Mouse (Mus musculus) intestine, embryonic 14.5 days (tissue): Measurements from ENCODE around the gene Rtcb. TPM values are rescaled to one million over a fixed set of nuclear protein-coding genes. Genes with fewer than 3 reads are reported as not detected.

Experiments used
- ATAC-seq: fragments of 200-750 bp; cut with Nextera tagmentation; replicated peaks from 2 replicates; pipeline ENCODE4 v1.8.0; 2017; ENCODE audit warnings: low read depth, moderate number of reproducible peaks, moderate TSS enrichment, moderate library complexity; ENCODE audit not compliant: low FRiP score, low TSS enrichment
- DNase-seq: peaks from one replicate; pipeline ENCODE4 v3.0.0-alpha.2; 2018; ENCODE audit warnings: low spot score
- H3K27ac ChIP-seq: fragments of 300-500 bp; sonication (generic); 2 replicates; pipeline ENCODE4 v1.5.1; 2014; ENCODE audit warnings: low read depth, mild to moderate bottlenecking, control low read depth
- H3K27me3 ChIP-seq: fragments of 300-500 bp; sonication (generic); replicated peaks from 2 replicates; pipeline ENCODE4 v1.6.1; 2014; ENCODE audit warnings: low read length, control low read depth; ENCODE audit not compliant: control insufficient read depth, insufficient read depth
- H3K36me3 ChIP-seq: fragments of 300-500 bp; sonication (generic); 2 replicates; pipeline ENCODE4 v1.6.1; 2014; ENCODE audit warnings: low read length, control low read depth; ENCODE audit not compliant: control insufficient read depth, insufficient read depth
- H3K4me1 ChIP-seq: fragments of 300-500 bp; sonication (generic); replicated peaks from 2 replicates; pipeline ENCODE4 v1.6.1; 2014; ENCODE audit warnings: low read length, control low read depth, mixed read lengths; ENCODE audit not compliant: control insufficient read depth, insufficient read depth
- H3K4me2 ChIP-seq: fragments of 300-500 bp; sonication (generic); 2 replicates; pipeline ENCODE4 v1.6.1; 2014; ENCODE audit warnings: low read length
- H3K4me3 ChIP-seq: fragments of 300-500 bp; sonication (generic); 2 replicates; pipeline ENCODE4 v1.5.1; 2014; ENCODE audit warnings: low read depth, low read length, control low read depth, mixed read lengths
- H3K9ac ChIP-seq: fragments of 300-500 bp; sonication (generic); 2 replicates; pipeline ENCODE4 v1.6.1; 2014; ENCODE audit warnings: mild to moderate bottlenecking, low read length
- H3K9me3 ChIP-seq: fragments of 300-500 bp; sonication (generic); 2 replicates; pipeline ENCODE4 v1.6.1; 2016; ENCODE audit warnings: low read length, control low read depth; ENCODE audit not compliant: control insufficient read depth
- WGBS: fragments of 180-500 bp; shearing (Covaris S2); extraction: QIAGEN DNeasy Blood & Tissue Kit; methylation state at CpG from one replicate; pipeline ENCODE4 v1.1.7; 2014; 5-methylcytosine and 5-hydroxymethylcytosine counted together
- polyA plus RNA-seq: library from polyadenylated mRNA; unstranded; fragments of >200 nt; fragmentation: Nextera tagmentation; extraction: Ambion mirVana; gene quantifications from 2 replicates; pipeline ENCODE4 v1.2.1, GENCODE M21; 2014

Rtcb gene
- polyA plus RNA-seq, 1 experiment from 2014 or later: 162 TPM

- 2% methylated on average over 63 of the region's 63 CpGs for WGBS
- Histone ChIP-seq H3K27ac (no peak overlapping the region), H3K9me3 (no peaks in the 10 kb centered on the region), H3K36me3 (no peaks in the 10 kb centered on the region), H3K27me3 (peaks cover 31% of the 10 kb centered on the region), H3K9ac (peak overlapping the region; percentile 25), H3K4me2 (peak overlapping the region; percentile 85), H3K4me1 (0 out of 2 replicates have a peak, but pooled peaks cover 4% of the 10 kb centered on the region), H3K4me3 (peak overlapping the region; percentile 34)
- DNase-seq (peak; percentile 83), ATAC-seq (peak; percentile 85)
Measured at GRCm38 (mm10) chr10:85928499-85929207, 29.0 kb downstream of the Rtcb start.

GRCm38 (mm10) chr10:85927676-85928445 is 29.8 kb downstream of the Rtcb start, which contains the start of gene Ascl4:
Gene Ascl4 (plus strand): TSS chr10:85927681.
- Histone ChIP-seq H3K27me3 (peaks cover 31% of the 10 kb centered on the region), H3K27ac (no peak within 1 kb of the TSS), H3K4me2 (peak within 1 kb of the TSS; percentile 85), H3K9me3 (no peaks in the 10 kb centered on the region), H3K9ac (peak within 1 kb of the TSS; percentile 25; the same call in 1 of the 2 replicates), H3K4me1 (0 out of 2 replicates have a peak, but pooled peaks cover 4% of the 10 kb centered on the region), H3K4me3 (peak within 1 kb of the TSS; percentile 34), H3K36me3 (no peaks in the 10 kb centered on the region)
- 2% methylated on average over 23 of the region's 23 CpGs for WGBS
- DNase-seq (peak; percentile 74), ATAC-seq (no peak)

- Histone ChIP-seq H3K27me3 (peaks cover 5% of the 10 kb centered on the region; the same call in 1 of the 2 replicates), H3K4me1 (peaks cover 11% of the 10 kb centered on the region), H3K36me3 (peaks cover 35% of the 10 kb centered on the region), H3K9me3 (no peaks in the 10 kb centered on the region), H3K4me2 (peak within 1 kb of the TSS; percentile 59), H3K9ac (peak within 1 kb of the TSS; percentile 88), H3K4me3 (peak within 1 kb of the TSS; percentile 82), H3K27ac (peak within 1 kb of the TSS; percentile 87)
- WGBS: under 1% methylated on average over 78 of the region's 90 CpGs
- ATAC-seq (peak; percentile 99), DNase-seq (peak; percentile 97)
Measured at GRCm38 (mm10) chr10:85916498-85917309, 40.9 kb downstream of the Rtcb start, which contains the start of gene Prdm4. Gene Prdm4 (minus strand): TSS chr10:85917142.

Other genes starting within 250 kb of the Rtcb start
- 82.1 and 85.0 TPM in 2 replicates for gene Pwp1, start 128.3 kb downstream of the Rtcb start, polyA plus RNA-seq
- 27.3 and 28.2 TPM in 2 replicates for gene Prdm4, start 40.7 kb downstream of the Rtcb start, polyA plus RNA-seq
- not detected in 2 replicates for gene Ascl4, start 30.1 kb downstream of the Rtcb start, polyA plus RNA-seq
- gene Bpifc, start 54.1 kb upstream of the Rtcb start, polyA plus RNA-seq: 0.07 TPM in 1 of 2 replicates, not detected in the other
- 28.5 and 31.0 TPM in 2 replicates for gene Fbxo7, start 64.1 kb upstream of the Rtcb start, polyA plus RNA-seq